Mouse (Mus musculus): Measurements from ENCODE around the gene Ms4a14. TPM values are rescaled to one million over a fixed set of nuclear protein-coding genes. Genes with fewer than 3 reads are reported as not detected.

Ms4a14 gene
- total RNA-seq (2012; rRNA removed) (not detected in 2 replicates), polyA plus RNA-seq (2012; ENCODE audit: insufficient read depth in 1 of 2, insufficient read length in 2 of 2, low read depth in 1 of 2, low replicate concordance in 2 of 2, missing spikeins in 1 of 2) (not detected)

GRCm38 (mm10) chr19:11314354-11314753 is at the start of gene Ms4a14:
Gene Ms4a14 (minus strand): TSS chr19:11314454.
- H3K4me1 ChIP-seq (ENCODE audit: control insufficient read depth in 1 of 2, insufficient read depth in 2 of 2, low read length in 2 of 2), result no peaks in the 10 kb centered on the region
- TF ChIP-seq POLR2AphosphoS5 (IDR thresholded peaks at IDR 0.05; ENCODE audit: borderline replicate concordance, low read depth, low read length), result no peak
- TF ChIP-seq EP300 (IDR thresholded peaks at IDR 0.05; ENCODE audit: low read depth in 1 of 2, low read length in 2 of 2), result no peak
- TF ChIP-seq ZMIZ1 (IDR thresholded peaks at IDR 0.05; ENCODE audit: low read depth, low read length), result no peak
- no peak for TF ChIP-seq MYC (IDR thresholded peaks at IDR 0.05; ENCODE audit: low read depth, low read length)
- no peak for TF ChIP-seq UBTF (IDR thresholded peaks at IDR 0.05; ENCODE audit: borderline replicate concordance, insufficient read depth, low read depth, low read length)
- TF ChIP-seq TBP (IDR thresholded peaks at IDR 0.05; ENCODE audit: low read depth, low read length), result no peak
- no peak for TF ChIP-seq MYB (IDR thresholded peaks at IDR 0.05; ENCODE audit: low read depth, low read length)
- no peak for TF ChIP-seq MAFK (IDR thresholded peaks at IDR 0.05; ENCODE audit: borderline replicate concordance, low read depth, low read length)
- TF ChIP-seq ETS1 (IDR thresholded peaks at IDR 0.05; ENCODE audit: low read depth, low read length), result no peak
- no peak for TF ChIP-seq KAT2A (conservative IDR thresholded peaks at IDR 0.05; ENCODE audit: low read depth, low read length)
- TF ChIP-seq ZNF384 (IDR thresholded peaks at IDR 0.05; ENCODE audit: low read depth, low read length), result no peak
- TF ChIP-seq POLR2AphosphoS2 (IDR thresholded peaks at IDR 0.05; ENCODE audit: low read length), result no peak
- TF ChIP-seq TCF12 (IDR thresholded peaks at IDR 0.05; ENCODE audit: low read depth, low read length), result no peak
- TF ChIP-seq CHD1 (IDR thresholded peaks at IDR 0.05; ENCODE audit: low read depth, low read length), result no peak
- no peak for TF ChIP-seq USF2 (IDR thresholded peaks at IDR 0.05; ENCODE audit: borderline replicate concordance in 1 of 2, insufficient read depth in 1 of 2, low read depth in 1 of 2, low read length in 2 of 2)
- no peak for TF ChIP-seq GATA1 (IDR thresholded peaks at IDR 0.05; ENCODE audit: low read depth, low read length)
- no peak for TF ChIP-seq ELF1 (IDR thresholded peaks at IDR 0.05; ENCODE audit: low read depth, low read length)
- DNase-seq (ENCODE audit: low read depth, low spot score), result no peak
- H3K79me2 ChIP-seq (ENCODE audit: control insufficient read depth, insufficient read depth, low read length, poor library complexity), result no peaks in the 10 kb centered on the region
- H3K4me3 ChIP-seq (ENCODE audit: control insufficient read depth in 1 of 2, insufficient read depth in 1 of 2, low read depth in 2 of 2, low read length in 2 of 2), result no peak within 1 kb of the TSS
- H3K36me3 ChIP-seq (ENCODE audit: control insufficient read depth in 1 of 2, insufficient read depth in 2 of 2, low read length in 2 of 2), result no peaks in the 10 kb centered on the region
- no peak within 1 kb of the TSS for H3K9ac ChIP-seq (ENCODE audit: control insufficient read depth, low read depth, low read length, poor library complexity, severe bottlenecking)
- no peaks in the 10 kb centered on the region for H3K27me3 ChIP-seq (ENCODE audit: control insufficient read depth in 1 of 2, insufficient read depth in 2 of 2, low read length in 2 of 2)
- no peaks in the 10 kb centered on the region for H3K9me3 ChIP-seq (replicated peaks; ENCODE audit: insufficient read depth, low read length)
- H3K27ac ChIP-seq (ENCODE audit: control insufficient read depth, low read depth, low read length), result no peak within 1 kb of the TSS

GRCm38 (mm10) chr19:11362002-11362401 is 47.7 kb upstream of the Ms4a14 start:
- Histone ChIP-seq H3K36me3 (ENCODE audit: control insufficient read depth in 1 of 2, insufficient read depth in 2 of 2, low read length in 2 of 2) (no peaks in the 10 kb centered on the region), H3K9ac (ENCODE audit: control insufficient read depth, low read depth, low read length, poor library complexity, severe bottlenecking) (no peak overlapping the region), H3K27me3 (ENCODE audit: control insufficient read depth in 1 of 2, insufficient read depth in 2 of 2, low read length in 2 of 2) (no peaks in the 10 kb centered on the region; a peak in 1 of 4 replicates), H3K9me3 (replicated peaks; ENCODE audit: insufficient read depth, low read length) (no peaks in the 10 kb centered on the region), H3K4me3 (ENCODE audit: control insufficient read depth in 1 of 2, insufficient read depth in 1 of 2, low read depth in 2 of 2, low read length in 2 of 2) (no peak overlapping the region), H3K4me1 (ENCODE audit: control insufficient read depth in 1 of 2, insufficient read depth in 2 of 2, low read length in 2 of 2) (no peaks in the 10 kb centered on the region), H3K27ac (ENCODE audit: control insufficient read depth, low read depth, low read length) (no peak overlapping the region), H3K79me2 (ENCODE audit: control insufficient read depth, insufficient read depth, low read length, poor library complexity) (no peaks in the 10 kb centered on the region)
- DNase-seq (ENCODE audit: low read depth, low spot score), result no peak
- no peak for TF ChIP-seq POLR2AphosphoS5 (IDR thresholded peaks at IDR 0.05; ENCODE audit: borderline replicate concordance, low read depth, low read length)
- TF ChIP-seq GABPA (IDR thresholded peaks at IDR 0.05; ENCODE audit: low read depth, low read length), result no peak
- TF ChIP-seq RAD21 (IDR thresholded peaks at IDR 0.05; ENCODE audit: low read depth, low read length), result no peak
- no peak for TF ChIP-seq MEF2A (IDR thresholded peaks at IDR 0.05; ENCODE audit: extremely low read depth, insufficient replicate concordance, low read depth, low read length, poor library complexity, severe bottlenecking)
- no peak for TF ChIP-seq USF2 (IDR thresholded peaks at IDR 0.05; ENCODE audit: borderline replicate concordance in 1 of 2, insufficient read depth in 1 of 2, low read depth in 1 of 2, low read length in 2 of 2)
- no peak for TF ChIP-seq JUND (IDR thresholded peaks at IDR 0.05; ENCODE audit: low read depth, low read length)
- no peak for TF ChIP-seq ZNF384 (IDR thresholded peaks at IDR 0.05; ENCODE audit: low read depth, low read length)
- TF ChIP-seq TBP (IDR thresholded peaks at IDR 0.05; ENCODE audit: low read depth, low read length), result no peak
